Mouse (Mus musculus) olfactory bulb, adult 2 months (tissue): ENCODE measurements around the gene Ccdc85a.

Experiments
- CTCF ChIP-seq: fragments of 200-500 bp; IDR thresholded peaks from 2 replicates; pipeline ENCODE4 v1.5.1; 2012; ENCODE audit warnings: low read depth, mild to moderate bottlenecking, low read length, moderate library complexity; ENCODE audit not compliant: insufficient read depth
- POLR2A ChIP-seq: fragments of 200-500 bp; IDR thresholded peaks from 2 replicates; pipeline ENCODE4 v1.6.1; 2012; ENCODE audit warnings: mild to moderate bottlenecking, low read depth, low read length, moderate library complexity; ENCODE audit not compliant: insufficient read depth

DNA sequence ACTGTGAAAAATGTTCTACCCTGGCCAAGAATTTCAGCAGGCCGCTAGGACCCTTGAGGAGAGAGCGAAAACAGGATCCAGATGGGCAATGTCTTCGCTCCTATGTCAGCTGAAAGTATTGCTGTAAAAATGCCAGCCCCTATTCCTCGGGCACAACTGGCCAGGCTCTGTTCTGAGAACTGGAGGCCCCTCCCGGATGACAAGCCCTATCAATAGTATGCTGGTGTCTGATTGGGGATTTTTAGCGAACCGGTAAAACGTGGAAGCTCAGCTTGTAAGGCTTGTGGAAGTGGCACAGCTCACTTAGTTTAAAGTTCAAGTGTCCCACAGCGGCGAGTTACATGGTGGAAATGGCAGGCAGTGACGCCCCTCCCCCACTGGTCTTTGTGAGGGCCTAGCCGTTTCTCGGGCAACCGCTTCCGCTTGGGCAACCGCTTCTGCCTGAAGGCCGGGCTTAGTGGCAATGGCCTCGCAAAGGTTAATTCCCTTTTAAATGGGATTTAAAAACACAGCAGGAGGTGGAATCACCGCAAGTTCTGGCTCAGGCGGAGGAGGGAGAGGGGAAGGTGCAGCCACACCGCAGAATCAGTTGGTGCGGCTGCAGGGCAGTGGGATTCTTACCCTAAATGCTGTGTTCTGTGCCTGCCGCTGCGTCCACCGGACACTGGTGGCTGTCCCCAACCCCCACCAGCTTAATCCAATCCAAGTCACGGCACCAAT is 218.8 kb downstream of the Ccdc85a start:
- TF ChIP-seq CTCF, result no peak
- TF ChIP-seq POLR2A, result no peak
